In genomic region chr11:113422598-113422997, GRCm38 (mm10) we compare ENCODE assay signal across 17 mouse cellular contexts.
"Had no signal": no experiment of that assay in that cellular context is flagged by ENCODE, and none has a peak within 500 bp of the region (broad histone marks: within the 10 kb centered on the region; RNA-seq: fewer than 3 reads in every experiment).

No protein-coding gene starts in this region.

- DNase-seq: liver, embryonic 13.5 days; liver, postnatal 0 days; lung, embryonic 14.5 days; lung, postnatal 10 days; lung, postnatal 4 days; midbrain, embryonic 14.5 days; retina, postnatal 1 day; right cerebral cortex, adult 18-20 months; right cerebral cortex, postnatal 25 days; right cerebral cortex, postnatal 4 days; spleen, adult 18-20 months; thymus, adult 18-20 months; thymus, postnatal 14 days; thymus, postnatal 36 days had no signal

- H3K27ac ChIP-seq: liver, embryonic 13.5 days; liver, embryonic 15.5 days; neural tube, embryonic 12.5 days had no signal

- ATAC-seq: liver, postnatal 0 days had no signal

- H3K4me2 ChIP-seq: liver, embryonic 13.5 days; liver, embryonic 15.5 days; lung, embryonic 14.5 days; midbrain, embryonic 12.5 days; neural tube, embryonic 12.5 days had no signal

- H3K27me3 ChIP-seq: liver, embryonic 13.5 days; liver, embryonic 15.5 days; neural tube, embryonic 12.5 days had no signal

- H3K4me3 ChIP-seq: liver, embryonic 13.5 days; liver, embryonic 15.5 days; midbrain, embryonic 12.5 days; neural tube, embryonic 12.5 days had no signal

- H3K4me1 ChIP-seq: liver, embryonic 13.5 days; liver, embryonic 15.5 days had no signal

- H3K9ac ChIP-seq: liver, embryonic 13.5 days; liver, embryonic 15.5 days; liver, postnatal 0 days; lung, embryonic 14.5 days; midbrain, embryonic 12.5 days; neural tube, embryonic 12.5 days had no signal

- H3K36me3 ChIP-seq: liver, embryonic 15.5 days; midbrain, embryonic 12.5 days; neural tube, embryonic 12.5 days had no signal

- H3K9me3 ChIP-seq: liver, embryonic 13.5 days; liver, embryonic 15.5 days; midbrain, embryonic 12.5 days; neural tube, embryonic 12.5 days had no signal
